Mouse (Mus musculus) testis, postnatal 14 days (tissue): ENCODE measurements around the gene Man2a1.
A peak's percentile ranks its signal among the peaks of the same experiment; 100 is the strongest.

Experiments
- DNase-seq: peaks from one replicate; pipeline ENCODE4 v3.0.0; 2021; ENCODE audit warnings: low spot score

Man2a1 gene

GRCm38 (mm10) chr17:64603134-64603533, 2.6 kb downstream of the Man2a1 start:
- no peak for DNase-seq

- DNase-seq, result no peak
Measured at GRCm38 (mm10) chr17:64603534-64603933, 3.0 kb downstream of the Man2a1 start.

GRCm38 (mm10) chr17:64604163-64604562, 3.6 kb downstream of the Man2a1 start:
- no peak for DNase-seq

GRCm38 (mm10) chr17:64608228-64608627, 7.7 kb downstream of the Man2a1 start:
- DNase-seq, result no peak

- no peak for DNase-seq
Measured at GRCm38 (mm10) chr17:64608923-64609598, 8.5 kb downstream of the Man2a1 start.

- no peak for DNase-seq
Measured at GRCm38 (mm10) chr17:64609741-64610140, 9.2 kb downstream of the Man2a1 start.

- DNase-seq, result no peak
Measured at GRCm38 (mm10) chr17:64611426-64611825, 10.9 kb downstream of the Man2a1 start.

GRCm38 (mm10) chr17:64612135-64612885, 11.8 kb downstream of the Man2a1 start:
- no peak for DNase-seq

- DNase-seq, result no peak
Measured at GRCm38 (mm10) chr17:64612930-64613329, 12.4 kb downstream of the Man2a1 start.

GRCm38 (mm10) chr17:64613351-64613750, 12.8 kb downstream of the Man2a1 start:
- no peak for DNase-seq

GRCm38 (mm10) chr17:64614804-64615203, 14.3 kb downstream of the Man2a1 start:
- no peak for DNase-seq

GRCm38 (mm10) chr17:64615420-64615819, 14.9 kb downstream of the Man2a1 start:
- DNase-seq, result no peak

GRCm38 (mm10) chr17:64616259-64616658, 15.7 kb downstream of the Man2a1 start:
- no peak for DNase-seq

GRCm38 (mm10) chr17:64617838-64618237, 17.3 kb downstream of the Man2a1 start:
- peak; percentile 85 for DNase-seq

GRCm38 (mm10) chr17:64618996-64619395, 18.5 kb downstream of the Man2a1 start:
- no peak for DNase-seq

GRCm38 (mm10) chr17:64620135-64620534, 19.6 kb downstream of the Man2a1 start:
- no peak for DNase-seq

- no peak for DNase-seq
Measured at GRCm38 (mm10) chr17:64620627-64621026, 20.1 kb downstream of the Man2a1 start.

GRCm38 (mm10) chr17:64621226-64621625, 20.7 kb downstream of the Man2a1 start:
- no peak for DNase-seq

- DNase-seq, result no peak
Measured at GRCm38 (mm10) chr17:64621649-64622351, 21.3 kb downstream of the Man2a1 start.

GRCm38 (mm10) chr17:64622352-64622886, 21.9 kb downstream of the Man2a1 start:
- no peak for DNase-seq

- DNase-seq, result no peak
Measured at GRCm38 (mm10) chr17:64624439-64624838, 23.9 kb downstream of the Man2a1 start.

GRCm38 (mm10) chr17:64628796-64629195, 28.3 kb downstream of the Man2a1 start:
- no peak for DNase-seq

GRCm38 (mm10) chr17:64629486-64629885, 28.9 kb downstream of the Man2a1 start:
- DNase-seq, result no peak
